Mouse (Mus musculus) thymus, adult 2 months (tissue): ENCODE results near the gene Arfgef2.

Source experiments
- CTCF ChIP-seq: fragments of 200-500 bp; IDR thresholded peaks from 2 replicates; pipeline ENCODE4 v1.5.1; 2012; ENCODE audit warnings: mild to moderate bottlenecking, control low read depth, low read length, moderate library complexity, borderline replicate concordance; ENCODE audit not compliant: control insufficient read depth, poor library complexity, insufficient read depth; ENCODE audit errors: extremely low read depth
- POLR2A ChIP-seq: fragments of 200-500 bp; IDR thresholded peaks from 2 replicates; pipeline ENCODE4 v1.6.1; 2012; ENCODE audit warnings: mild to moderate bottlenecking, low read length, control low read depth, moderate library complexity; ENCODE audit not compliant: control insufficient read depth, poor library complexity, insufficient read depth; ENCODE audit errors: extremely low read depth

GRCm38 (mm10) chr2:166774275-166774674, 31.1 kb upstream of the Arfgef2 start:
- no peak for TF ChIP-seq CTCF
- no peak for TF ChIP-seq POLR2A
